Mouse (Mus musculus) cerebral cortex, adult 2 months (tissue): ENCODE results near the gene Man2a2.

Source experiments
- WGBS: fragments of 180-500 bp; shearing (Covaris S2); methylation state at CpG from one replicate; pipeline ENCODE4 v1.1.7; 2018; 5-methylcytosine and 5-hydroxymethylcytosine counted together

Gene Man2a2

GRCm38 (mm10) chr7:80334848-80335247, 36.3 kb downstream of the Man2a2 start:
- 88% methylated on average over 4 of the region's 4 CpGs for WGBS

- 86% methylated on average over 19 of the region's 19 CpGs for WGBS
These were observed 39.7 kb downstream of the Man2a2 start for GRCm38 (mm10) chr7:80331433-80331832.

GRCm38 (mm10) chr7:80330278-80330677, 40.9 kb downstream of the Man2a2 start:
- WGBS, result 70% methylated on average over 8 of the region's 8 CpGs

DNA sequence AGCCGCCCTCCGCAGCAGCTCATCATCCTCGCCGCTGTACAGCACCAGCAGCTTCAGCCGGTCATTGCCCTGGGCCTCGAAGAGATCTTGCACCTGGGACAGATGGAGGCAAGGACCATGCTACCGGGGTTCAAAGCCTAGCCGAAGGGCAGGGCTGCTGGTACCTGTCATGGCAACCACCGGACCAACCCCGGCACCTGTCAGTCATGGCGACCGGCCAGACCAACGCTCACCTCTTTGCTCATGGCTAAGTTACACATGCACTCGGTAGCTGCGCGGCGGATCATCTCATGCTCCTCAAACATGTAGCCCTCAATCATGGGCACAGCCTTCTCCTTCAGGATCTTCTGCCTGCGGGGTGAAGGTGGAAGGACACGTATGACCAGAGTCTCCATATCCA, 45.1 kb downstream of the Man2a2 start:
- 96% methylated on average over 19 of the region's 19 CpGs for WGBS

- 77% methylated on average over 16 of the region's 16 CpGs for WGBS
These were observed 45.8 kb downstream of the Man2a2 start for GRCm38 (mm10) chr7:80325292-80325868.

GRCm38 (mm10) chr7:80324816-80325119, 46.4 kb downstream of the Man2a2 start:
- WGBS, result 35% methylated on average over 3 of the region's 5 CpGs

- under 1% methylated on average over 37 of the region's 38 CpGs for WGBS
These were observed 46.9 kb downstream of the Man2a2 start, which contains the start of gene Rccd1 for GRCm38 (mm10) chr7:80324043-80324815. Gene Rccd1 (minus strand): TSS chr7:80324454.

GRCm38 (mm10) chr7:80323336-80323735, 47.8 kb downstream of the Man2a2 start:
- WGBS, result 19% methylated on average over 8 of the region's 8 CpGs

DNA sequence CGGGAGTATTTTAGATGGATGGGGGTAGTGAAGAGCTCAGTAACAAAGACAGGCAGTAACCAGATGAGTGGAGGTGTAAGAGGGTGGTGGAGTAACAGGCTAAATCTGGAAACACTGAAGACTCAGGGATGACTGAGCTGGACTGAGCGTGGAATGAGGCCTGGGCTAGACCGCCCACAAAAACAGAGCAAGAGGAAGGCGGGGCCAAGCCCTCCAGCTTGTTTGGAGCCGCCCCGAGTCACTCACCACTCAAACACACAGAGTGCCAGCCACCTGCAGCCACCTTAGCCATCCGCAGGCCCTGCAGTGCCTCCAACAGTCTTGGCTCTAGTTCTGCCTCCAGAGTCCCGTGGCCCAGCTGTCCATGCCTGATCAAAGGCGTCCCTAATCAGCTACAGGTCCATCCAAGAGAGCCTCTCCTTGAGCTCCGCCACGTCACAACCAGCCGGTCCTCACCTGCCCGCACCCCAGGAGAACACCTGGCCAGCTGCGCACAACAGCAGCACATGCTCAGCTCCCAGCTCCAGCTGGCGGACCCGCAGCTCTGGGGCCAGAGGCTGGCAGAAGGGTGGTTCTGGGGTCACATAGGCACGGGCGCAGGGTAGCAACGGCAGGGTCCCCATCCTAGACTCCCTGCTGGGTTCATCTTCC, 51.2 kb downstream of the Man2a2 start:
- 80% methylated on average over 19 of the region's 19 CpGs for WGBS

GRCm38 (mm10) chr7:80318670-80319069, 52.5 kb downstream of the Man2a2 start:
- 66% methylated on average over 4 of the region's 4 CpGs for WGBS

GRCm38 (mm10) chr7:80317439-80318115, 53.6 kb downstream of the Man2a2 start:
- WGBS, result 53% methylated on average over 1 of the region's 1 CpGs

- WGBS, result 73% methylated on average over 2 of the region's 2 CpGs
These were observed 55.4 kb downstream of the Man2a2 start for GRCm38 (mm10) chr7:80315733-80316132.

- 66% methylated on average over 7 of the region's 7 CpGs for WGBS
These were observed 60.4 kb downstream of the Man2a2 start for GRCm38 (mm10) chr7:80310771-80311170.

GRCm38 (mm10) chr7:80307766-80308165, 63.4 kb downstream of the Man2a2 start:
- WGBS, result 71% methylated on average over 3 of the region's 3 CpGs

- 96% methylated on average over 2 of the region's 2 CpGs for WGBS
These were observed 69.7 kb downstream of the Man2a2 start for GRCm38 (mm10) chr7:80301522-80301921.

DNA sequence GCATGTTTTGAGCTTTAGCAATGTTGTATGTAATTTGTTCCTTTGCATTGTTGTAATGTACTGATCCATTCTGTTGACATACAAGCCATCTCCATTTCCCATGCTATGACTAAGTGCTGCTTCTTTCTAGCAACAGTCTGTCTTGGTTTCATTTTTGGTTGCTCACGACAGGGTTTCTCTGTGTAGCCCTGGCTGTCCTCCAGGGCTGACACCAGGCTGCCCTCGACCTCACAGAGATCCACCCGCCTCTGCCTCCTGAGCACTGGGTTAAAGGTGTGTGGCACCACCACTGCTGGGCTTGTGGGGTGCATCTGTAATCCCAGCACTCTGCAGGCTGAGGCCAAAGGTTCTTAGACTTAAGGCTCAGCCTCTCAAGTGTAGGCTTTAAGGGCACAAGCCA, 71.6 kb downstream of the Man2a2 start:
- 79% methylated on average over 3 of the region's 3 CpGs for WGBS
